ENCODE assay signal across 8 mouse cellular contexts in genomic region chr9:99436182-99437030, GRCm38 (mm10). TPM values are rescaled to one million over a fixed set of nuclear protein-coding genes. Genes with fewer than 3 reads are reported as not detected.
DNase-seq lines count a peak whose midpoint lies in the region; ATAC-seq and TF ChIP-seq lines count a peak whose summit lies in the region.

No protein-coding gene starts in this region.

- peak overlapping the region; percentile 78 for H3K27ac ChIP-seq in forebrain, embryonic 13.5 days
- peak overlapping the region; percentile 92 for H3K27ac ChIP-seq in neural tube, embryonic 15.5 days (replicated peaks)
- H3K27ac ChIP-seq in thymus, adult 2 months (ENCODE audit: control insufficient read depth, insufficient read depth, low read length), result no peak overlapping the region

- no peak for TF ChIP-seq POLR2A in lung, adult 2 months (IDR thresholded peaks at IDR 0.05; ENCODE audit: borderline replicate concordance, extremely low read depth, low read depth, low read length)
- TF ChIP-seq POLR2A in thymus, adult 2 months (IDR thresholded peaks at IDR 0.05; ENCODE audit: control insufficient read depth, extremely low read depth, insufficient read depth, low read length, poor library complexity), result no peak

- no peaks in the 10 kb centered on the region for H3K36me3 ChIP-seq in E14TG2a.4 (ENCODE audit: insufficient read depth, low read length)
- no peaks in the 10 kb centered on the region for H3K36me3 ChIP-seq in forebrain, embryonic 13.5 days (ENCODE audit: poor library complexity, severe bottlenecking)
- H3K36me3 ChIP-seq in neural tube, embryonic 15.5 days, result no peaks in the 10 kb centered on the region
- H3K36me3 ChIP-seq in thymus, adult 2 months (ENCODE audit: control insufficient read depth, insufficient read depth, low read length), result no peaks in the 10 kb centered on the region

- H3K4me1 ChIP-seq in E14TG2a.4 (replicated peaks; ENCODE audit: low read depth, low read length), result peaks cover 70% of the 10 kb centered on the region
- peaks cover 45% of the 10 kb centered on the region for H3K4me1 ChIP-seq in forebrain, embryonic 13.5 days
- H3K4me1 ChIP-seq in lung, adult 2 months (ENCODE audit: control insufficient read depth, insufficient read depth, low read length), result 0 out of 2 replicates have a peak, but pooled peaks cover 2% of the 10 kb centered on the region
- H3K4me1 ChIP-seq in neural tube, embryonic 15.5 days, result peaks cover 44% of the 10 kb centered on the region
- peaks cover 3% of the 10 kb centered on the region for H3K4me1 ChIP-seq in thymus, adult 2 months (replicated peaks; ENCODE audit: control insufficient read depth, insufficient read depth, low read length)

- ATAC-seq in forebrain, embryonic 13.5 days, result peak; percentile 82
- peak; percentile 78 for ATAC-seq in neural tube, embryonic 15.5 days (ENCODE audit: low FRiP score)

- no peak for TF ChIP-seq CTCF in E14TG2a.4 (conservative IDR thresholded peaks at IDR 0.05; ENCODE audit: low read length)
- no peak for TF ChIP-seq CTCF in lung, adult 2 months (IDR thresholded peaks at IDR 0.05; ENCODE audit: insufficient read depth, low read length)
- TF ChIP-seq CTCF in thymus, adult 2 months (IDR thresholded peaks at IDR 0.05; ENCODE audit: borderline replicate concordance, control insufficient read depth, extremely low read depth, insufficient read depth, low read length, poor library complexity), result no peak

- peak overlapping the region; percentile 79 for H3K4me2 ChIP-seq in forebrain, embryonic 13.5 days
- peak overlapping the region; percentile 91 for H3K4me2 ChIP-seq in neural tube, embryonic 15.5 days

- H3K4me3 ChIP-seq in E14TG2a.4 (replicated peaks; ENCODE audit: low read length), result peak overlapping the region; percentile 79
- peak overlapping the region; percentile 84 for H3K4me3 ChIP-seq in forebrain, embryonic 13.5 days
- H3K4me3 ChIP-seq in lung, adult 2 months (replicated peaks; ENCODE audit: extremely low read depth, low read depth, low read length), result peak overlapping the region; percentile 66
- peak overlapping the region; percentile 83 for H3K4me3 ChIP-seq in neural tube, embryonic 15.5 days (replicated peaks)
- peak overlapping the region; percentile 52 for H3K4me3 ChIP-seq in thymus, adult 2 months (ENCODE audit: control insufficient read depth, insufficient read depth, low read length)

- H3K27me3 ChIP-seq in E14TG2a.4 (ENCODE audit: insufficient read depth, low read length), result peaks cover 54% of the 10 kb centered on the region
- peaks cover 18% of the 10 kb centered on the region for H3K27me3 ChIP-seq in forebrain, embryonic 13.5 days
- H3K27me3 ChIP-seq in neural tube, embryonic 15.5 days (replicated peaks), result peaks cover 9% of the 10 kb centered on the region
- H3K27me3 ChIP-seq in thymus, adult 2 months (ENCODE audit: control insufficient read depth, insufficient read depth, low read length), result peaks cover 5% of the 10 kb centered on the region; the same call in 1 of the 2 replicates

- H3K9me3 ChIP-seq in E14TG2a.4 (ENCODE audit: low read length), result no peaks in the 10 kb centered on the region
- no peaks in the 10 kb centered on the region for H3K9me3 ChIP-seq in forebrain, embryonic 13.5 days (replicated peaks)
- H3K9me3 ChIP-seq in neural tube, embryonic 15.5 days (replicated peaks), result no peaks in the 10 kb centered on the region

- intact Hi-C loops in heart, postnatal 10 days (cut with DNase I), result loop anchor here (5.0 kb wide), 2 partner anchors 194 to 294 kb away; partner anchors contain the start of genes Cep70 and Pik3cb

- WGBS in forebrain, embryonic 13.5 days, result 1% methylated on average over 62 of the region's 86 CpGs
- under 1% methylated on average over 82 of the region's 86 CpGs for WGBS in lung, adult 2 months
- WGBS in neural tube, embryonic 15.5 days, result under 1% methylated on average over 85 of the region's 86 CpGs
- 3% methylated on average over 85 of the region's 86 CpGs for WGBS in thymus, adult 2 months

- H3K9ac ChIP-seq in forebrain, embryonic 13.5 days, result peak overlapping the region; percentile 93
- H3K9ac ChIP-seq in neural tube, embryonic 15.5 days (replicated peaks), result peak overlapping the region; percentile 93

- peak; percentile 25 for DNase-seq in c-Kit-positive CD71-positive TER-119-positive erythroid progenitor cells, embryonic 14.5 days (ENCODE audit: low spot score)
- peak; percentile 82 to 87 for DNase-seq in heart, postnatal 10 days
- peak; percentile 80 to 89 for DNase-seq in kidney, postnatal 36 days
- DNase-seq in lung, adult 2 months, result peak; percentile 78
- DNase-seq in thymus, adult 2 months, result peak; percentile 31

RNA-seq across cellular contexts. Expression of gene Mras, which starts 0.8 kb away (rescaled TPM):
- 43.4 and 44.8 TPM in 2 replicates for polyA plus RNA-seq in forebrain, embryonic 13.5 days (2015; fragmentation: Nextera tagmentation; extraction: Ambion mirVana)
- 10 to 100 TPM; 10.1 to 12.2 TPM for total RNA-seq in heart, postnatal 10 days (2021)
- polyA plus RNA-seq in lung, adult 2 months (2012; rRNA removed), result 8.5 and 9.2 TPM in 2 replicates
- polyA plus RNA-seq in neural tube, embryonic 15.5 days (2015; fragmentation: Nextera tagmentation; extraction: Ambion mirVana), result 42.0 and 50.9 TPM in 2 replicates
- polyA plus RNA-seq in thymus, adult 2 months (2012; rRNA removed), result 7.4 and 14.9 TPM in 2 replicates

RNA-seq across cellular contexts. Expression of gene Nme9, which starts 14.9 kb away (rescaled TPM):
- 0.56 and 0.72 TPM in 2 replicates for polyA plus RNA-seq in forebrain, embryonic 13.5 days (2015; fragmentation: Nextera tagmentation; extraction: Ambion mirVana)
- total RNA-seq in heart, postnatal 10 days (2021), result not detected
- polyA plus RNA-seq in lung, adult 2 months (2012; rRNA removed), result 11.0 and 12.7 TPM in 2 replicates
- 0.13 and 0.29 TPM in 2 replicates for polyA plus RNA-seq in neural tube, embryonic 15.5 days (2015; fragmentation: Nextera tagmentation; extraction: Ambion mirVana)
- 0.43 TPM in 1 of 2 replicates, not detected in the other for polyA plus RNA-seq in thymus, adult 2 months (2012; rRNA removed)

Comparison
In these comparisons a context has a peak if more than half of its experiments do, and no peak if none do; other contexts are left out.
1. DNase-seq: peak in every context shown above with its lines; median percentile 84 in heart, postnatal 10 days; 84 in kidney, postnatal 36 days; 78 in lung, adult 2 months; 31 in thymus, adult 2 months; 25 in c-Kit-positive CD71-positive TER-119-positive erythroid progenitor cells, embryonic 14.5 days.